Mouse (Mus musculus): ENCODE data around the gene Cacna1c.

GRCm38 (mm10) chr6:118767698-118768097 lies 428.5 kb downstream of the Cacna1c start:
- TF ChIP-seq CTCF (IDR thresholded peaks at IDR 0.05; ENCODE audit: low read depth) (no peak), EP300 (IDR thresholded peaks at IDR 0.05; ENCODE audit: low read depth) (no peak)

Data from liver, postnatal 0 days (tissue).